Mouse (Mus musculus): Measurements from ENCODE around the gene Ddc. TPM values are rescaled to one million over a fixed set of nuclear protein-coding genes. Genes with fewer than 3 reads are reported as not detected.
A peak's percentile ranks its signal among the peaks of the same experiment; 100 is the strongest.

Gene Ddc
- polyA plus RNA-seq, 1 experiment from 2014 or later: 6.2 TPM

- H3K9me3 ChIP-seq (replicated peaks): no peaks in the 10 kb centered on the region
- no peaks in the 10 kb centered on the region for H3K27me3 ChIP-seq (ENCODE audit: low read depth, poor library complexity, severe bottlenecking)
- WGBS: 56% methylated on average over 13 of the region's 13 CpGs
- no peaks in the 10 kb centered on the region for H3K36me3 ChIP-seq
- no peak for DNase-seq (ENCODE audit: low spot score)
- H3K4me3 ChIP-seq: no peak overlapping the region
- peak overlapping the region; percentile 87; the same call in 1 of the 2 replicates for H3K27ac ChIP-seq
- H3K4me1 ChIP-seq: peaks cover 49% of the 10 kb centered on the region
Measured at GRCm38 (mm10) chr11:11881026-11881782, 16.7 kb downstream of the Ddc start.

GRCm38 (mm10) chr11:11880351-11880750, 17.6 kb downstream of the Ddc start:
- Histone ChIP-seq H3K4me1 (peaks cover 41% of the 10 kb centered on the region), H3K27me3 (ENCODE audit: low read depth, poor library complexity, severe bottlenecking) (no peaks in the 10 kb centered on the region), H3K9me3 (replicated peaks) (no peaks in the 10 kb centered on the region), H3K36me3 (no peaks in the 10 kb centered on the region), H3K27ac (peak overlapping the region; percentile 87), H3K4me3 (no peak overlapping the region)
- DNase-seq (ENCODE audit: low spot score): no peak
- WGBS: 80% methylated on average over 7 of the region's 7 CpGs

DNA sequence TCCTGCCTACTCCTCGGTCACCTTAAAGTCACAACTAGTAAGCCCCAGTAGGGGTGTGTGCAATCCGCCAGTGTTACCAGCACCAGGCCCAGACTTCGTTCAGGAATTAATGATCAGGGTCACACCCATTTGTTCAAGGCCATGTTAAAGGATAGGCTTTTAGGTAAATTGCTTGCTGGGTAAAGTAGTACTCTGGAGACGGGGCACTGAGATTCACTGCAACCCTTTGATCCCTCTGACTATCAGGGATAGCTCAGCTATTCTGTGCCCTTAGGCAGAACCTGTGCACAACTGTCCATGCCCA, 18.3 kb downstream of the Ddc start:
- Histone ChIP-seq H3K27me3 (ENCODE audit: low read depth, poor library complexity, severe bottlenecking) (no peaks in the 10 kb centered on the region), H3K4me1 (peaks cover 39% of the 10 kb centered on the region), H3K27ac (peak overlapping the region; percentile 87), H3K36me3 (no peaks in the 10 kb centered on the region), H3K9me3 (replicated peaks) (no peaks in the 10 kb centered on the region), H3K4me3 (no peak overlapping the region)
- DNase-seq (ENCODE audit: low spot score): no peak
- 27% methylated on average over 4 of the region's 4 CpGs for WGBS

DNA sequence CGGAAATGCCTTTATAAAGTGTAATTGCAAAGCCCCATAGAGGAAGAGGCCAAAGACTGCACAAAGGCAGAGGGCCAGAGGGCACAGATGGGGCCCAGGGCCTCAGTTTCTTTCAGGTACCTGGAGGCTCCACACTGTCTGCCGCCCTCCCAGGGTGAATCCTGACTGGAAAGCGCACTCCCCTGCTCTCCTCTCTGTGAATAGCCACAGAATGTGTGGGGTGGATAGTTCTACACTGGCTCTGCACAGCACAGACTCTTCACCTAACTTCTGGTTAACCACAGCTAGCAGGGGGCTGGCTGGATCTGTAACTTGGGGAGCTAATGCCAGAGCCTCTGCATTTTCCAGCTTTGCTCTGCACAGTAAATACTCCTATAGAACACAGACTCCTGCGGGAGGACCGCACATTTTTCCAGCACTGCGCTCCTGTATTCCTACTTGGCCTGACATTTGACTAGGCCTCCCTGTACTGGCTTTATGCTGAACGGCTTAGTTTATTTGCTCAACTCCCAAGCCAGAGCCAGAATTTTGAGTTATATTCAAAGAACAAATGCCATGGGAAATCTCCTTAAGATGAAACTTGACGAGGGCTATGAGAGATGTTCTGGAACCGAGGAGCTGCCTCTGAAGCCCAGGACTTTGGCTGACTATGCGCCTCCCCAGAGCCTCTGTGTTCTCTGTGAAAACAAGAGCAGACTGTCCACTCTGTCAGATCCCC, 18.8 kb downstream of the Ddc start:
- 41% methylated on average over 10 of the region's 10 CpGs for WGBS
- Histone ChIP-seq H3K36me3 (no peaks in the 10 kb centered on the region), H3K4me1 (peaks cover 36% of the 10 kb centered on the region), H3K4me3 (no peak overlapping the region; the same call in 1 of the 2 replicates), H3K9me3 (replicated peaks) (no peaks in the 10 kb centered on the region), H3K27me3 (ENCODE audit: low read depth, poor library complexity, severe bottlenecking) (no peaks in the 10 kb centered on the region), H3K27ac (peak overlapping the region; percentile 87)
- peak; percentile 58 for DNase-seq (ENCODE audit: low spot score)

DNA sequence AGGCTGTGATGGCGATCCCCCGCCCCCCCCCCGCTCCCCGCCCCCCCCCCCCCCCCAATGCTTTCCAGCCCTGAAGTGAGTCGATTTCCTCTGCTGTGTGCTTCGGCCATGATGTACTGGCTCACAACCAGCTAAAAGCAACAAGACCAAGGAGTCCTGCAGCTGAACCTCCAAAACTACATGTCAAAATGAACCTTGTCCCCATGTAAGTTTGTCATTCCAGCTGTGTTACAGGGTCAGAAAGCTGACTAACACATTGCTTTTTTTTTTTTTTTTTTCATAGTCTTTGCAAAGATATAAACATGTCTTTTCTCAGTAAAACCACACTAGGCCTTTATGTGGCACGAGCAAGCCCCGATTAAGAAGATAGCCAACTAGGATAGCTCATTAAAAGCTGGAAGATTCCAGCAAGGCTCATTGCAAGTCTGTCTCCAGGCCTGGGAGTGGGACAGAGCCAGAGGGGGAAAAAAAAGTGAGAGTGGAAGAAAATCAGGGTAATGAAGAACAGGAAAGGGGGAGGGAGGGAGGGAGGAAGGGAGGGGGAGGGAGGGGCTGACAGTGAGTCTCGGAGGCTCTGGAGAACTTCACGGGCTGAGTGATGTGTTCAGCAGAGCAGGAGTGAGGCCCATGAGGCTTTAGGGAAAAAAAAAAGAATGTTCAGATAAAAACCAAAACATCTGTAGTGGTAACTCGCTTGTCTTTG, 19.5 kb downstream of the Ddc start:
- peak; percentile 62 for DNase-seq (ENCODE audit: low spot score)
- WGBS: 2% methylated on average over 11 of the region's 11 CpGs

DNA sequence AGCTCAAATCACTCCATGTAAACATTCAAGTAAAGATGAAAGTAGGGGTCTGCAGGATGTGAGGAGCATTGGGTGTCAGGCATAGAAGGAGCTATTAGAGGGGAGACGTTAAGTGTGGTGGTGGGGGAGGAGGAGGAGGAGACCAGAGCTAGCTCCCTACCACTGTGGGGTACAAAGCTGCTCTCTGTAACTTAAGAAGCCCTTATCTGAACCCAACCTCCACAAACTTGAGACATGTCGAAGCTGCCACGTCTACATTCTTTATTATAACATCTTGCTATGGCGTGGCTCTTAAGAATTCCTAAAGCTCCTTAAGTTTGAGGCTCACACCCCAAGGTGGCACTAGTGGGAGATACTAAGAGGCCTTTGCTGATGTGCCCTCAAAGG, 20.1 kb downstream of the Ddc start:
- Histone ChIP-seq H3K27ac (peak overlapping the region; percentile 87), H3K9me3 (replicated peaks) (no peaks in the 10 kb centered on the region), H3K36me3 (no peaks in the 10 kb centered on the region), H3K4me1 (peaks cover 47% of the 10 kb centered on the region), H3K4me3 (no peak overlapping the region), H3K27me3 (ENCODE audit: low read depth, poor library complexity, severe bottlenecking) (no peaks in the 10 kb centered on the region)
- WGBS: 5% methylated on average over 4 of the region's 4 CpGs
- DNase-seq (ENCODE audit: low spot score): no peak

More for the DNA sequence above, 19.5 kb downstream of the Ddc start:
- no peaks in the 10 kb centered on the region for H3K27me3 ChIP-seq (ENCODE audit: low read depth, poor library complexity, severe bottlenecking)
- H3K36me3 ChIP-seq: no peaks in the 10 kb centered on the region
- H3K4me3 ChIP-seq: no peak overlapping the region
- peak overlapping the region; percentile 87 for H3K27ac ChIP-seq
- H3K9me3 ChIP-seq (replicated peaks): no peaks in the 10 kb centered on the region
- peaks cover 41% of the 10 kb centered on the region for H3K4me1 ChIP-seq

- Histone ChIP-seq H3K4me1 (peaks cover 54% of the 10 kb centered on the region), H3K27me3 (ENCODE audit: low read depth, poor library complexity, severe bottlenecking) (no peaks in the 10 kb centered on the region), H3K36me3 (no peaks in the 10 kb centered on the region), H3K27ac (peak overlapping the region; percentile 32; the same call in 1 of the 2 replicates), H3K9me3 (replicated peaks) (no peaks in the 10 kb centered on the region), H3K4me3 (no peak overlapping the region)
- WGBS: 90% methylated on average over 3 of the region's 3 CpGs
- no peak for DNase-seq (ENCODE audit: low spot score)
Measured at GRCm38 (mm10) chr11:11876366-11876765, 21.6 kb downstream of the Ddc start.

DNA sequence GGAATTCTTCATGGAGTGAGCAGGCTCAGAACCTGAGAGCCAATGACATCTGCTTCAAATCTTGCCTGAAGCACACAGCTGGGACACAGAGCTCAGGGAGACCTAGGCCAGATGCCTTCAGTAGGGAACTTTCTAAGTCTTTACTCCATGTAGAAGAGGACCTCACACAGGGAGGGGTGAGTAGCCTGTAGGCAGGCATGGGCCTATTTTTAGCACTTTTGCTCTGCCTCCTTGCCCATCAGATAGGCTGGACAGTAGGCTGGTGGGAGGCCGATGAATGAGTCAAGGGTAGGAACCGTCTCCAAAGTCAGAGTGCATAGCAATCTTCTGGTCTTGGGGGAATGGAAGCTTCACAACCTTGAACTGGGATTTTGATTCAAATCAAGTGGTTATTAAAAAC, 22.7 kb downstream of the Ddc start:
- no peaks in the 10 kb centered on the region for H3K9me3 ChIP-seq (replicated peaks)
- H3K4me3 ChIP-seq: no peak overlapping the region
- no peak for DNase-seq (ENCODE audit: low spot score)
- H3K36me3 ChIP-seq: no peaks in the 10 kb centered on the region
- WGBS: 97% methylated on average over 2 of the region's 2 CpGs
- H3K27ac ChIP-seq: peak overlapping the region; percentile 27; the same call in 1 of the 2 replicates
- H3K27me3 ChIP-seq (ENCODE audit: low read depth, poor library complexity, severe bottlenecking): no peaks in the 10 kb centered on the region
- H3K4me1 ChIP-seq: peaks cover 53% of the 10 kb centered on the region

- Histone ChIP-seq H3K36me3 (no peaks in the 10 kb centered on the region), H3K27me3 (ENCODE audit: low read depth, poor library complexity, severe bottlenecking) (no peaks in the 10 kb centered on the region), H3K27ac (peak overlapping the region; percentile 88), H3K9me3 (replicated peaks) (no peaks in the 10 kb centered on the region), H3K4me3 (no peak overlapping the region), H3K4me1 (peaks cover 36% of the 10 kb centered on the region)
- DNase-seq (ENCODE audit: low spot score): peak; percentile 54
- WGBS: 62% methylated on average over 20 of the region's 20 CpGs
Measured at GRCm38 (mm10) chr11:11873023-11873908, 24.7 kb downstream of the Ddc start.

GRCm38 (mm10) chr11:11872140-11872795, 25.7 kb downstream of the Ddc start:
- Histone ChIP-seq H3K4me1 (peaks cover 38% of the 10 kb centered on the region), H3K36me3 (no peaks in the 10 kb centered on the region), H3K27me3 (ENCODE audit: low read depth, poor library complexity, severe bottlenecking) (no peaks in the 10 kb centered on the region), H3K27ac (peak overlapping the region; percentile 88), H3K4me3 (no peak overlapping the region), H3K9me3 (replicated peaks) (no peaks in the 10 kb centered on the region)
- no peak for DNase-seq (ENCODE audit: low spot score)
- 89% methylated on average over 3 of the region's 3 CpGs for WGBS

GRCm38 (mm10) chr11:11871197-11871813, 26.6 kb downstream of the Ddc start:
- no peaks in the 10 kb centered on the region for H3K27me3 ChIP-seq (ENCODE audit: low read depth, poor library complexity, severe bottlenecking)
- H3K36me3 ChIP-seq: no peaks in the 10 kb centered on the region
- peak overlapping the region; percentile 67; the same call in 1 of the 2 replicates for H3K27ac ChIP-seq
- H3K4me3 ChIP-seq: no peak overlapping the region
- no peaks in the 10 kb centered on the region for H3K9me3 ChIP-seq (replicated peaks)
- peaks cover 38% of the 10 kb centered on the region for H3K4me1 ChIP-seq
- 56% methylated on average over 5 of the region's 5 CpGs for WGBS
- no peak for DNase-seq (ENCODE audit: low spot score)

All from limb, embryonic 10.5 days (tissue).